Mouse (Mus musculus) CH12.LX (cell line): ENCODE data around the gene Sfmbt1. TPM values are rescaled to one million over a fixed set of nuclear protein-coding genes. Genes with fewer than 3 reads are reported as not detected.

ENCODE experiments used
- DNase-seq: peaks from one replicate; pipeline ENCODE4 v3.0.0-alpha.2; 2013; ENCODE audit errors: extremely low read depth
- H3K27ac ChIP-seq: 2 replicates; pipeline ENCODE4 v1.5.1; 2012; ENCODE audit warnings: low read depth, mild to moderate bottlenecking, control low read depth, moderate library complexity; ENCODE audit not compliant: insufficient read depth
- H3K27me3 ChIP-seq: replicated peaks from 2 replicates; pipeline ENCODE3; 2012; ENCODE audit warnings: inconsistent platforms
- H3K36me3 ChIP-seq, 2 experiments: replicated peaks in 1 of 2; 2 replicates each; pipeline versions ENCODE3 to v1.6.1; 2012; ENCODE audit warnings: inconsistent platforms in 1 of 2, low read length in 1 of 2, mild to moderate bottlenecking in 1 of 2, mixed read lengths in 1 of 2, moderate library complexity in 1 of 2; ENCODE audit not compliant: control insufficient read depth in 1 of 2, insufficient read depth in 1 of 2
- H3K4me1 ChIP-seq, 2 experiments: 2 replicates each; pipeline ENCODE4 v1.6.1; 2012; ENCODE audit warnings: inconsistent platforms in 1 of 2, moderate library complexity in 1 of 2; ENCODE audit not compliant: insufficient read depth in 2 of 2, control insufficient read depth in 1 of 2
- H3K4me2 ChIP-seq: 2 replicates; pipeline ENCODE4 v1.6.1; 2012; ENCODE audit warnings: low read depth, mild to moderate bottlenecking, control low read depth; ENCODE audit not compliant: poor library complexity, insufficient read depth, severe bottlenecking
- H3K4me3 ChIP-seq, 3 experiments: fragments of 150-350 bp in 1 of 3; sonication (generic) in 1 of 3; replicated peaks in 1 of 3; 2 replicates each; pipeline versions ENCODE3 to v1.5.1; 2011 to 2012; ENCODE audit warnings: low read depth in 2 of 3, low read length in 2 of 3, mild to moderate bottlenecking in 2 of 3, moderate library complexity in 2 of 3, control low read depth in 1 of 3, improper control_type of control experiment in 1 of 3, inconsistent platforms in 1 of 3, mixed read lengths in 1 of 3; ENCODE audit not compliant: poor library complexity in 1 of 3
- H3K79me2 ChIP-seq: replicated peaks from 2 replicates; pipeline ENCODE4 v1.6.1; 2012; ENCODE audit warnings: mild to moderate bottlenecking, moderate library complexity; ENCODE audit not compliant: control insufficient read depth, poor library complexity, insufficient read depth, severe bottlenecking; ENCODE audit errors: extremely low read depth
- H3K9ac ChIP-seq: 2 replicates; pipeline ENCODE4 v1.6.1; 2012; ENCODE audit warnings: low read depth, mild to moderate bottlenecking, control low read depth, moderate library complexity; ENCODE audit not compliant: insufficient read depth
- H3K9me3 ChIP-seq: replicated peaks from 2 replicates; pipeline ENCODE3; 2012; ENCODE audit warnings: low read length, inconsistent platforms, mixed read lengths
- BHLHE40 ChIP-seq: IDR thresholded peaks from 2 replicates; pipeline ENCODE4 v1.6.1; 2011; ENCODE audit warnings: mild to moderate bottlenecking, low read depth, low read length, improper control_type of control experiment
- CHD1 ChIP-seq: IDR thresholded peaks from 2 replicates; pipeline ENCODE4 v1.6.1; 2012; ENCODE audit warnings: low read depth, low read length, improper control_type of control experiment, inconsistent platforms
- CHD2 ChIP-seq: IDR thresholded peaks from 2 replicates; pipeline ENCODE4 v1.6.1; 2011; ENCODE audit warnings: low read length, improper control_type of control experiment
- CTCF ChIP-seq, 2 experiments: IDR thresholded peaks in 1 of 2; conservative IDR thresholded peaks in 1 of 2; 2 replicates each; pipeline ENCODE4 v1.5.1; 2011 to 2012; ENCODE audit warnings: low read depth in 2 of 2, low read length in 2 of 2, improper control_type of control experiment in 1 of 2, inconsistent platforms in 1 of 2, mild to moderate bottlenecking in 1 of 2, moderate library complexity in 1 of 2
- ELF1 ChIP-seq: IDR thresholded peaks from 2 replicates; pipeline ENCODE4 v1.6.1; 2014; ENCODE audit warnings: low read depth, mild to moderate bottlenecking, inconsistent platforms, low read length, improper control_type of control experiment
- EP300 ChIP-seq: IDR thresholded peaks from 2 replicates; pipeline ENCODE4 v1.6.1; 2011; ENCODE audit warnings: low read length, improper control_type of control experiment
- ETS1 ChIP-seq: conservative IDR thresholded peaks from 2 replicates; pipeline ENCODE4 v1.6.1; 2012; ENCODE audit warnings: low read depth, mild to moderate bottlenecking, inconsistent platforms, low read length, improper control_type of control experiment, moderate library complexity
- HCFC1 ChIP-seq: IDR thresholded peaks from 2 replicates; pipeline ENCODE4 v1.6.1; 2012; ENCODE audit warnings: low read depth, mild to moderate bottlenecking, inconsistent platforms, low read length, improper control_type of control experiment
- JUN ChIP-seq: IDR thresholded peaks from 2 replicates; pipeline ENCODE4 v1.6.1; 2011; ENCODE audit warnings: low read depth, mild to moderate bottlenecking, low read length, improper control_type of control experiment, moderate library complexity; ENCODE audit not compliant: insufficient read depth
- JUND ChIP-seq: conservative IDR thresholded peaks from 2 replicates; pipeline ENCODE4 v1.6.1; 2011; ENCODE audit warnings: low read depth, low read length, improper control_type of control experiment
- KAT2A ChIP-seq: IDR thresholded peaks from 2 replicates; pipeline ENCODE4 v1.6.1; 2012; ENCODE audit warnings: low read length, improper control_type of control experiment, inconsistent platforms; ENCODE audit not compliant: insufficient replicate concordance
- MAFK ChIP-seq: IDR thresholded peaks from 2 replicates; pipeline ENCODE4 v1.6.1; 2011; ENCODE audit warnings: low read length, improper control_type of control experiment; ENCODE audit not compliant: insufficient replicate concordance
- MAX ChIP-seq: IDR thresholded peaks from 2 replicates; pipeline ENCODE4 v1.6.1; 2011; ENCODE audit warnings: low read length, improper control_type of control experiment
- MYC ChIP-seq: IDR thresholded peaks from 2 replicates; pipeline ENCODE4 v1.6.1; 2011; ENCODE audit warnings: low read depth, mild to moderate bottlenecking, improper control_type of control experiment, low read length
- NELFE ChIP-seq: IDR thresholded peaks from 2 replicates; pipeline ENCODE4 v1.6.1; 2011; ENCODE audit warnings: low read depth, low read length, improper control_type of control experiment
- NRF1 ChIP-seq: IDR thresholded peaks from 2 replicates; pipeline ENCODE4 v1.6.1; 2014; ENCODE audit warnings: low read depth, mild to moderate bottlenecking, inconsistent platforms, low read length, improper control_type of control experiment, moderate library complexity
- POLR2A ChIP-seq: IDR thresholded peaks from 2 replicates; pipeline ENCODE4 v1.6.1; 2011; ENCODE audit warnings: low read depth, mild to moderate bottlenecking, improper control_type of control experiment, low read length
- RAD21 ChIP-seq: IDR thresholded peaks from 2 replicates; pipeline ENCODE4 v1.6.1; 2011; ENCODE audit warnings: low read depth, mild to moderate bottlenecking, low read length, improper control_type of control experiment, moderate library complexity
- RCOR1 ChIP-seq: conservative IDR thresholded peaks from 2 replicates; pipeline ENCODE4 v1.6.1; 2012; ENCODE audit warnings: low read depth, mild to moderate bottlenecking, inconsistent platforms, low read length, improper control_type of control experiment
- SIN3A ChIP-seq: IDR thresholded peaks from 2 replicates; pipeline ENCODE4 v1.6.1; 2012; ENCODE audit warnings: low read length, improper control_type of control experiment, inconsistent platforms
- SMC3 ChIP-seq: IDR thresholded peaks from 2 replicates; pipeline ENCODE4 v1.6.1; 2011; ENCODE audit warnings: low read depth, low read length, improper control_type of control experiment
- TBP ChIP-seq: conservative IDR thresholded peaks from 2 replicates; pipeline ENCODE4 v1.6.1; 2011; ENCODE audit warnings: low read depth, low read length, improper control_type of control experiment
- UBTF ChIP-seq: IDR thresholded peaks from 2 replicates; pipeline ENCODE4 v1.6.1; 2012; ENCODE audit warnings: low read depth, mild to moderate bottlenecking, inconsistent platforms, low read length, improper control_type of control experiment, moderate library complexity
- USF1 ChIP-seq: IDR thresholded peaks from 2 replicates; pipeline ENCODE4 v1.6.1; 2014; ENCODE audit warnings: low read depth, mild to moderate bottlenecking, inconsistent platforms, low read length, improper control_type of control experiment
- USF2 ChIP-seq: conservative IDR thresholded peaks from 2 replicates; pipeline ENCODE4 v1.6.1; 2011; ENCODE audit warnings: low read depth, low read length, improper control_type of control experiment
- ZKSCAN1 ChIP-seq: IDR thresholded peaks from 2 replicates; pipeline ENCODE4 v1.6.1; 2012; ENCODE audit warnings: low read depth, inconsistent platforms, low read length, improper control_type of control experiment, borderline replicate concordance
- ZMIZ1 ChIP-seq: IDR thresholded peaks from 2 replicates; pipeline ENCODE4 v1.6.1; 2012; ENCODE audit warnings: low read depth, mild to moderate bottlenecking, inconsistent platforms, low read length, improper control_type of control experiment
- ZNF384 ChIP-seq: IDR thresholded peaks from 2 replicates; pipeline ENCODE4 v1.6.1; 2012; ENCODE audit warnings: low read depth, low read length, improper control_type of control experiment, inconsistent platforms
- dilution Hi-C: fragments of 300-500 bp; cut with MboI; formaldehyde crosslinking; loops from 2 replicates; pipeline ENCODE4 v1.14.3; 2020; ENCODE audit warnings: low sequenced_read_pairs; ENCODE audit not compliant: extremely low pct_unique_long_range_greater_than_20kb, extremely low pct_ligation_motif_present
- in situ Hi-C: fragments of 300-500 bp; cut with MboI; formaldehyde crosslinking; loops from 3 replicates; pipeline ENCODE4 v1.14.3; 2019; ENCODE audit warnings: low sequenced_read_pairs, low pct_ligation_motif_present, low pct_unique_long_range_greater_than_20kb, mixed read lengths
- polyA plus RNA-seq: library from polyadenylated mRNA; unstranded; fragments of >175 nt; gene quantifications from 2 replicates; pipeline ENCODE4 v1.2.1, GENCODE M21; 2012; ENCODE audit warnings: low read depth; ENCODE audit not compliant: insufficient read length
- total RNA-seq, 2 experiments: library from RNA; depleted of rRNA; stranded (reverse); fragments of 300-350 nt in 1 of 2; fragments of >200 nt in 1 of 2; gene quantifications; 2 replicates each; pipeline ENCODE4 v1.2.3; 2012 to 2014

The Sfmbt1 gene
- total and polyA plus RNA-seq, 3 experiments, result 2.4 to 6.0 (median 5.1) TPM

- TF ChIP-seq CTCF (conservative IDR thresholded peaks at IDR 0.05 in 1 of 2, IDR thresholded peaks at IDR 0.05 in 1 of 2; ENCODE audit: low read depth in 2 of 2, low read length in 2 of 2), result no peak
- no peak for TF ChIP-seq ZNF384
- no peak for TF ChIP-seq ETS1
- no peak for TF ChIP-seq ZMIZ1
- no peak for TF ChIP-seq BHLHE40
- TF ChIP-seq SMC3, result no peak
- no peak for TF ChIP-seq SIN3A
- TF ChIP-seq MYC, result no peak
- no peak for TF ChIP-seq RCOR1
- TF ChIP-seq HCFC1, result no peak
- TF ChIP-seq JUND, result no peak
- no peak for TF ChIP-seq CHD2
- TF ChIP-seq MAX, result no peak
- no peak for TF ChIP-seq USF1
- TF ChIP-seq NELFE, result no peak
- TF ChIP-seq RAD21, result no peak
- no peak for TF ChIP-seq POLR2A
- no peak for TF ChIP-seq ELF1
- no peak for DNase-seq
- in situ Hi-C loops, result loop anchor here (5.0 kb wide), 1 partner anchor 84 kb away; no protein-coding TSS in a partner anchor
- Histone ChIP-seq H3K9me3 (no peaks in the 10 kb centered on the region), H3K79me2 (no peaks in the 10 kb centered on the region), H3K4me2 (no peak overlapping the region), H3K27me3 (no peaks in the 10 kb centered on the region), H3K4me1 (peaks cover 0 to 26% of the 10 kb centered on the region in 2 experiments; a peak in 2 of 4 replicates), H3K27ac (peak overlapping the region; percentile 20; the same call in 1 of the 2 replicates), H3K4me3 (no peak overlapping the region), H3K9ac (no peak overlapping the region), H3K36me3 (peaks cover 56 to 92% of the 10 kb centered on the region in 2 experiments)
- dilution Hi-C loops, result no loop called here
Measured at GRCm38 (mm10) chr14:30671095-30671985, 43.3 kb upstream of the Sfmbt1 start.

GRCm38 (mm10) chr14:30671986-30672312, 42.7 kb upstream of the Sfmbt1 start:
- Histone ChIP-seq H3K9me3 (no peaks in the 10 kb centered on the region), H3K9ac (no peak overlapping the region), H3K4me3 (no peak overlapping the region), H3K79me2 (no peaks in the 10 kb centered on the region), H3K27ac (no peak overlapping the region), H3K4me1 (peaks cover 0 to 26% of the 10 kb centered on the region in 2 experiments; a peak in 2 of 4 replicates), H3K4me2 (no peak overlapping the region), H3K27me3 (no peaks in the 10 kb centered on the region), H3K36me3 (peaks cover 57 to 92% of the 10 kb centered on the region in 2 experiments)
- peak; percentile 94 for DNase-seq
- in situ Hi-C loops (loop anchor here (5.0 kb wide), 1 partner anchor 85 kb away; no protein-coding TSS in a partner anchor), dilution Hi-C loops (no loop called here)
- TF ChIP-seq RAD21 (peak; percentile 96), NELFE (peak; percentile 31; the same call in 1 of the 2 replicates), USF1 (no peak), MYC (no peak), SMC3 (peak; percentile 94), ELF1 (no peak), TBP (no peak), CHD1 (no peak), RCOR1 (no peak), MAFK (no peak), POLR2A (no peak), ETS1 (no peak), ZKSCAN1 (no peak), NRF1 (no peak), CTCF (conservative IDR thresholded peaks at IDR 0.05 in 1 of 2, IDR thresholded peaks at IDR 0.05 in 1 of 2; ENCODE audit: low read depth in 2 of 2, low read length in 2 of 2) (peak; percentile 80 to 98), USF2 (no peak), SIN3A (no peak), ZNF384 (no peak), KAT2A (no peak), EP300 (no peak), JUND (0 out of 2 replicates have a peak, but pooled peaks have one; percentile 17), JUN (no peak), UBTF (no peak), ZMIZ1 (no peak)
